Mouse (Mus musculus): ENCODE data around the gene Sfi1.
"Not testable (repeated sequence)": the region's sequence is repeated elsewhere in the genome, so short reads cannot be mapped to it uniquely, and the experiment has no call there.

- TF ChIP-seq CTCF (IDR thresholded peaks at IDR 0.05); POLR2A (IDR thresholded peaks at IDR 0.05; ENCODE audit: insufficient read depth, low read depth, low read length); EP300 (IDR thresholded peaks at IDR 0.05; ENCODE audit: insufficient read depth, low read depth, low read length): not testable (repeated sequence)
Observed at GRCm38 (mm10) chr11:3126478-3127302, 66.6 kb downstream of the Sfi1 start.

All from heart, adult 2 months (tissue).